Mouse (Mus musculus): ENCODE data around the gene Gm45062.

Gm45062 gene

DNA sequence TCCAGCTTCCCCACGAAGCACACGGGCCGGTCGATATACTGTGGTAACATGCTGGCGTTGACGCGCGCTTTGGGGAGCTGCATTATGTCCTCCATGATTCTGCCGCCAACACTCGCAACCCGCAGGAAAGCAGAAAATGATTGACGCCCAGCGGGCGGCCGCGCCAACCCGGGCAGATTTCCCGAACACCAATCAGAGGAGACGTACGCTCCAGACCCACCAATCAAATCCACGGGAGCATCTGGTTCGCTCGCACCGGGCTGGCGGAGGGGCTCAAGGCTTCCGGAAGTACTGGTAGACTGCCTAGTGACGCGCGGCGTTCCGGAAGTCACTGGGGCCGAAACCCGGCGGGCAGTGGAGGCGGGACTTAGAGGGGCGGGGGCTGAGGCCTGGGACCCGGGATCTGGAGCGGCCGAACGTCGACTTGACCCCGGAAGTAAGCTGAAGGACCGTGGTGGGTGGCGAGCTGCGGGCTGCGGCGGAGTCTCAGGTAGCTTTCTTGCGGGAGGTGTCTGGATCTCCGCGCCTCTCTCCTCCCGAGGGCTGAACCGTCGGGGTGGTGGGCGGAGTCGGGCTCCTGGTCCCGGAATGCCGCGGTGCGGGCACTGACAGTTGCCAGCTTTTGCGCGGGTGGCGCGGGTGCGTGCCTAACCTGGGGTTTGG, at the start of gene Gm45062, which contains the start of the genes Rpa3 and Umad1:
TSS of gene Gm45062 (plus strand) at position 447 of the 663 bp plus-strand sequence.
TSS of gene Rpa3 (minus strand) at position 170 of the 663 bp plus-strand sequence.
TSS of gene Umad1 (plus strand) at position 285 of the 663 bp plus-strand sequence.
- in situ Hi-C loops (cut with MboI, MseI), result no loop called here

DNA sequence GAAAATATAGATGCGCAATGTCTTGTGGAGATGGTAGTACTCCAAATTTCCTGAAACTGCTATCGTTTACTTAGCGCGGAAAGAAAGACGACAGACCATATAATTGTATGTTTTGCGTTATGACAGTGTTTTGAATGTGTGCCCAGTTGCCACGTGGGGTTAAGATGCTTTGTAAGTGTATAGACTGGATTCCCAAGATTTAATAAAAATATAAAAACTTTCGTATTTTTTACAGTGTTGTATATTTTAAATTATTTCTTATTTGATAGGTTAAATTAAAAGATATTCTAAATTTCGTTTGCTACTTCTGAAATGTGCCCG, 49.4 kb upstream of the Gm45062 start:
- in situ Hi-C loops (cut with MboI, MseI), result no loop called here

DNA sequence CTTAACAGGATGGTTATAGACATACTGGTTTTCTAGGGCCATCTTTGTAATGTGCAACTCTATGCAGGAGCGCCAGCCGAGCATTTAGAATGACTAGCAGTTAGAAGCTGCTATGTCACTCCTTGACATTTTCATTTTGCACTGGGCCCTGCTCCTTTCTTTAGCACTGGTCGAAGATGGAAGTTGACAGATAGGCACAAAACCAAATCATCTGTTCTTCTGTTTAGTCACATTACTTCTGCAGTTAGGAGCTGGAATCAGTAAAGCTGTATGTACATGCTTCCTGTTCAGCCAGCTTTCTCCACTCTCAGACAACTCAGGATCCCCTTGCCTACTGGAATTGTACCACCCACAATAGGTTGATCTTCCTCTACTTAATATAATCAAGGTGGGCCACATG, 48.6 kb upstream of the Gm45062 start:
- in situ Hi-C loops (cut with MboI, MseI), result no loop called here

DNA sequence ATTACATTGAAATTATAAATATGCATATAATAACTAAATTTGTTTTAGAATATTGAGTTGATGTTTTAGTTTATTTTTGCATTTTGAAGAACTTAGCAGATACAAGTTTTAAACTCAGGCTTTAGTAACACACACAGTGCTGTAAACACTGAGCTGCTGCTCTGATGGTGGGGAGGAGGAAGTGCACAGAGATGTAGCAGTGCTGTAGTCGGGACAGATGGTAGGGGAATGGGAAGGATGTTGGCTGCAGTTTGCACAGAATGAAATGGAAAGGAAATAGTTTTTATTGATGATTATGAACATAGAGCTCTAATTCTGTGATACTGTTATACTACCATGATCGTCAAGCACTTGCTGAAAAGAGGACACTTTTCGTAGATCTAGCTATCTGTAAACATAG, 32.2 kb upstream of the Gm45062 start:
- in situ Hi-C loops (cut with MboI, MseI), result no loop called here

DNA sequence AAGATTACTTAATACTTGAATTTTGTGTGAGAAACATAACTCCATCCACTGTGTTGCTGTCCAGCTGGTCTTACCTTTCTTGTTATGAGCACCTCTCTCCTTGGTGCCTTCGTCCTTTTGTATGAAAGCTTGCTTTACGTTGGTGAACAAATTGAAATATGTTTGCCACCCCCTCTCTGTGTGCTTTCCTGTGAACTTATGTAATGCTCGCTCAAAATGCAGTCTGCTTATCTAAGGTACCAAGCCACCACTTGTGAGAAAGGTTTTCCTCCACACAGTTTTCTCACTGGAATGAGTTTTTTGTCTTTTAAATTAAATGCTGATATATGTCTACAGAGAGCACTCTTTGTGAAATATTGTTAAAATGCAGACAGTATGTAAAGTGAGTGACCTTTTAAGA, 30.7 kb upstream of the Gm45062 start:
- in situ Hi-C loops (cut with MboI, MseI), result no loop called here

DNA sequence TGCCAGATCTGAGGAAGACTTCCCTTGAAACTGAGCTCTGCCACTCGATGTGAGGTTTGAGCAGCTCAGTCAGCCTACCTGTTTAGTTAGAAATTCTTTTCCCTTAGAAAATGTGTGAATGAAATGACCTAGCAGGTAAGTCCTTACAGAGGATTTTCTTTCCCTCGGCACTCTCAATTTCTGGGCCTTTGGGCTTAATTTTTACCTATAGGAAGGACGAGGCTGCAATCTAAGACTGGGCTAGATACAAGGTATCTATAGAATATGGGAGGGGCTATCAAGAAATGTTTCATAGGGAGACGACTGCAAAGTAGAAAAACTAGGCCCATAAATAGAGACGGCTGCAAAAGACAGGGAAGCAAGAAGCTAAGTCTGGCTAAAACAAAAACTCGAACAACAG, 934 bp upstream of the Gm45062 start:
- in situ Hi-C loops (cut with MboI, MseI), result no loop called here

DNA sequence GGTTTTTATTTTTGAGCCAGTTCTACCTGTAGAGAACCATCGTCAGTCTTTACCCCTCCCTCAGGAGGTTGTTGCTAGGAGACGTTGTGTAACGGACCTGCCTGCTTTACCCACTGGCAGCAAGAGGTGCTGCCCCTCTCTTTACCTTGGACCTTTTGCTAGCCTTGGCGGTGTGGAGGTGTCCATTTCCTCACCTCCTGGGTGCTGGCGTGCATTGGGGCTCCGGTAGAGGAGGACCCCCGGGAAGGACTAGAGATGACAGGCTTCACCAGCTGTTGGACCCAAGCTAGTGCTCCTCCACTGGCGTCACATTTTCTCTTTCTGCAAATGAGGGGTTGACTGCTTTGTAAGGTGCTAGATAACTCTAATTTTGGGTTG, 406 bp downstream of the Gm45062 start:
- in situ Hi-C loops (cut with MboI, MseI), result no loop called here

DNA sequence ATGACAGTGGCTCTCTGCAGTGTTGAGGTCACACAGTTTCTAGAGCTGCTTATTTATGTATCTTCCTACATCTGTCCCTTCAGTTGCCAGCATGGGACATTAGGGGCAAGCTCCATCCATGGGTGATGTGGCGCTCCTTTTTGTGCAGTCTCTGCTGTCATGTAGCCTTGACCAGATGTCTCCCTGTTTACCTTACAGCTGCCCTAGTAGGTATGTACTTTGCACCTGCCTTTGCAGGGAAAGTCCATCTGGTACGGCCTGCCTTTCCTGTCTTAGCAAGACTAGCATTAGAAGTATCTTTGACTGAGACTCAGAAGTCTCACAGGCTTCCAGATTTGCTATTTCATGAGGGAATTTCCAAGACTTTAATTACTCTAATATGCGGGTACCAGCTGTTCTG, 11.8 kb downstream of the Gm45062 start:
- in situ Hi-C loops (cut with MboI, MseI), result no loop called here

DNA sequence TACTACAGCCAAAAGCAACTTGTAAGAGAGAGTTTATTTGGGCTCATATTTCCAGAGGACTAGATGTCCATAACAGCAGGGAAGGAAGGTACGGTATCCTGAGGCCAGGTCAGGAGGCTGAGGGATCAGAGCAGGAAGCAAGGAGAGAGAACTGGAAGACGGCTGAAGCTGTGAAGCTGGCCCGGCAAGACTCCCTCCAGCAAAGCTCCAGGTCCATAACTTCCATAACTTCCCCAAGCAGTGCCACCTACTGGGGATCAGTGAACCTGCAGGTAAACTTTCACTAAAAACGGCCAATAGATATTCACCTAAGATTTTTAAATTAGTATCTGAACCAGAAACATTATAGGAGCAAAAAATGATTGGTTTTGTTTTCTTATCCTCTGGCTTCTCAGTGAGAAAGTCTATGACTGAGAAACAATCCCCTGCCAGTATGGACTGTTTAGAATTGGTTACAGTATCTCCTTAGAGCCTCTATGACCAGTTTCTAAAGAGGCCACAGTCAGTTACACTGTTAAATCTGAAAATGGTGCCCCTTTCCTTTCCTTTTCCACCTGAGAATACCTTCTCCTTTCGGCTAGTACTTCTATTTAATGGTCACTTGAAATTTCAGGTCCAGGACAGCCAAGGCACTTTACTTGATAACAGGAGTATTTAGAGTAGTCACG, 15.3 kb downstream of the Gm45062 start:
- in situ Hi-C loops (cut with MboI, MseI), result loop anchor here (5.0 kb wide), 1 partner anchor 143 kb away; no protein-coding TSS in a partner anchor

DNA sequence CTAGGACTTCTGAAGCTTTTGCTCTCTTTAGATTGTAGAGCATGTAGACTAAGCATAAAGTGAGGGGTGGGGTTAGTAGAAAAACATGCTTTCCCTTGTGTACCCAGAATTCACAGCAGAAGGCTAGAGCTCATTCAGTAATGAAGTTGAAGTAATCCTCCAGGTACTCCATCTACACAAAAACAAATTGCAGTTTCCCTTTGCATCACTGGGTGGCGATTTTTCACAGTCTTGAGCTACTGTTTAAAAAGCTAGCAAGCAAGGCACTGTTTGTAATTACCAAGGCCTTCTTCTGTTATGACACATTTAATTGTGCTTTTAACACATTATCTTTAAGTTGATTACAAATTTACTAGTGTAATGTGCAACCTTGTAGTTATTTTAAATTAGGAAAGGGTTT, 15.8 kb downstream of the Gm45062 start:
- in situ Hi-C loops (cut with MboI, MseI), result loop anchor here (5.0 kb wide), 1 partner anchor 142 kb away; no protein-coding TSS in a partner anchor

DNA sequence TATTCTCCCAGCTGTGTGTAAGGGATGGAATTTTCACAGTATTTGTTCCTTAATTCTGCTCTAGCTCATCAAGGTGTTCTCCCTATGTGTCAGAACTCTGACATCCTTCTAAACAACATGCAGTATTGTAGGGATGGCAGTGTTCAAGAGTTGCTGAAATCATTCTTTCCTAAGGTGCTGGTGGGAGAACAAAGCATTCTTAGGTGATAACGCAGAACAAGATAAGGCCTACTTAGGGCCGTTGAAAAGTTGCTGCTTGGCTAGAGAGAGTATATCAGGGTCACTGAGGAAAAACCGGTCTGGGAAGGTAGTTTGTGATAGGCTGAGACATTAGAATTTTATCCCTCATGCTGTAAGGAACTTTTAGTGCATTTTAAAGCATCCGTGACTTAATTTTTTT, 17.2 kb downstream of the Gm45062 start:
- in situ Hi-C loops (cut with MboI, MseI), result loop anchor here (5.0 kb wide), 1 partner anchor 141 kb away; no protein-coding TSS in a partner anchor

DNA sequence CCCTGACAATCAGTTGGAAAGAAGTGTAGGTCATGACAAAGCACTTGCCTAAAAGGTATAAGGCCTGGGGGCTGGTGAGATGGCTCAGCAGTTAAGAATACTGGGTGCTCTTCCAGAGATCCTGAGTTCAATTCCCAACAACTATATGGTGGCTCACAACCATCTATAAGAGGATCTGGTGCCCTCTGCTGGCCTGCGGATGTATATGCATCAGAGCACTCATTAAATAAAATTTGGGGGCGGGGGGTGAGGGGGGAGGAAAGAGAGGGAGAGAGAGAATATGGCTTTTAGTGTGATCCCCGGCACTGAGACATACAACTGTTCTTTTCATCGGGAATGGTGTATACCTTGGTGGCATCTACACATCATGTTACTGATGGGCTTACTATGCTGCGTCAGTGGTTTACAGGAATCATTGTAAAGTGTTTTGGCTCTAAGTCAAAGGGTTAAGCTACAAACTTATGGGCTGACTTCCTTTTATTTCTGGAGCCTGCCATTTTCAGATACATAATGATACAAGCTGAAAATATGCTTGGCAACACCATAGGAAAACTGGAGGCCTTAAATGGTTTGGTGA, 19.3 kb downstream of the Gm45062 start:
- in situ Hi-C loops (cut with MboI, MseI), result loop anchor here (5.0 kb wide), 1 partner anchor 139 kb away; no protein-coding TSS in a partner anchor

DNA sequence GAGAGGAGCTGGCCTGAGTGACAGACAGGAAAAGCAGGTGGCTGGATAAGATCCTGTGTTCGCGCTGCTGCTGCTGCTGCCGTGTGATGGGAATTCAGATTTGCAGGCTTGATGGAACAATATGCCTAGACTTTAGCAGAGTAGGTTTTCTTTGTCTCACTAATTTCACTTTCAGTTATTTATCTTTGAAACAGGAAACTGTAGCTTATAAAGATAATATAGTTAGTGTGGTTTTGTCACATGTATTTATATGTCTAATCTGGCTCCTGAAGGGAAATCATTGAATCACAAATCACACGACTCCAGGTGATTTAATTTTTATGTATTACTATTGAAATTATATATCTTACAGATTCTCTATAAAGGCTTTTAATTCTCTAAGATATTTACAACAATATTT, 24.0 kb downstream of the Gm45062 start:
- in situ Hi-C loops (cut with MboI, MseI), result loop anchor here (5.0 kb wide), 1 partner anchor 454 kb away; no protein-coding TSS in a partner anchor

DNA sequence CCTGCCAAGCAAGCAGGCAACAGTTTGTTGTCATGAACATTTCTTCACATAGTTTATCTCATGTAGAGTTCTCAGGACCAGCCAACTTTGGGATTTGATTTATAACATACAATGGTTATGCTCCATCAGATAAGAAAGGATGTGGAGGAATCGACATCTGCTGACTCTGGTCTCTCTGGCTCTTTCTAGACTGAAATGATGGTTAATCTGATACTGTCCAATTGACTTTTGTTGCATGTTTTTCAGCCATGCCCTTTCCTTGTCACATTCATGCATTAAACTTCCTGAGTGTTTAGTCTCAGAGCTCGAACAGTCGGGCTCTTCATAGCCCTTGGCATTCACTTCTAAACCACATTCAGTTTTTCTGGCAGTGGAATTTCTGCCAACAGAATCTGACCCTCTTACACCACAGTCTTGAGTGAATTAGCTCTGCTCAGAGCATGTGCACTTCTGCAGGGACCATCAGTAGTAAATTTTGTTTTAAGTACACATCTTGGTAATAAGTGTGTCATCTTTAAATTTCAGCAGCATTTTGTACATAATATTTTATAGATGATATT, 26.2 kb downstream of the Gm45062 start:
- in situ Hi-C loops (cut with MboI, MseI), result no loop called here

DNA sequence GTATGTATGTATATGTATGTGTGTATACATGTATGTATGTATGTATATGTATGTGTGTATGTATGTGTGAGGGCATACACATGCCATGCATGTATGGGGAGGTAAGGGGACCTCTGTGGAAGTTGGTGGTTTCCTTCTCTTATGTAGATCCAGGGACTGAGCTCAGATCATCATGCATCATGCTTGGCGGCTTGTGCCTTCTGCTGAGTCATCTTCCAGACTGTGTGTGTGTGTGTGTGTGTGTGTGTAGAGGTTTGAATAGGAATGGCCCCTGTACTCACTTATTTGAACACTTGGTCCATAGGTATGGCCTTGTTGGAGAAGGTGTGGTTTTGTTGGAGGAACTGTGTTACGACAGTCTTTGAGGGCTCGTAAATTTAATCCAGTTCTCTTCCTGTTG, 26.9 kb downstream of the Gm45062 start:
- in situ Hi-C loops (cut with MboI, MseI), result no loop called here

DNA sequence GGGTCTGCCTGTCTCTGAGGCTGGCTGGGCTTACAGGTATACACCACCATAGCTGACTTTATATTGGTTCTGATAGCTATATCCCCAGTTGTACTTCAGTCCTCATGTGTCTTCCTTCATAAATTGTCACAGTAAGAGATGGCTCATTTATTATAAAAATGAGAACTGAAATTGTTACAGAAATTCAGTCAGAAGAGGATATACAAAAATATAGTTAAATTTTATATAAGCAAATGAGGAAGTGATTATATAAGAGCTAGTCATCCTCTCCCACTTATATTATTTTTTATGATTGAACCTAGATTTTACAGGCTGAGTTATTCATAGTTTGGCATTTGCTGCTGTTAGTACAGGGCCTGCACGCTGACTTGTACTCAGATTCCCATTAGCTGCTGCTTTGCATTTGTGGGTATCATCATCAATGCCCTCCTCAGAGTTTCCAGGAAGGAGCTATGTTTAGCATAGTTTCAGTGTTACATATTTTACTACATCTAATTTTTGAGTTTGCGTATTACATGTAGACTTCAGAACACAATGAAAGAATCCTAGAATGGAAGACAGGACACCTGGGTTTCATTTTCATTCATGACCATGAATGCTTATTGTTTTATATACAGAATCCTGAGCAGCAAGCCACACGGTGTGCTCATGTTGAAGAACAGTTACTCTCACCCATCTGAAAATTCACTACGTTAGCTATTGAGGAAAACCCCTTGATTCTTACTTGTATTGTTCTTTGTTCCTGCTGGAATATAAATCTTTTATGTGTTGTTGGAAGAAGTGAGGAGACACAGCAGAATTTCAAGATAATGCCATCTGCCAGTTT, 29.7 kb downstream of the Gm45062 start:
- in situ Hi-C loops (cut with MboI, MseI), result no loop called here

DNA sequence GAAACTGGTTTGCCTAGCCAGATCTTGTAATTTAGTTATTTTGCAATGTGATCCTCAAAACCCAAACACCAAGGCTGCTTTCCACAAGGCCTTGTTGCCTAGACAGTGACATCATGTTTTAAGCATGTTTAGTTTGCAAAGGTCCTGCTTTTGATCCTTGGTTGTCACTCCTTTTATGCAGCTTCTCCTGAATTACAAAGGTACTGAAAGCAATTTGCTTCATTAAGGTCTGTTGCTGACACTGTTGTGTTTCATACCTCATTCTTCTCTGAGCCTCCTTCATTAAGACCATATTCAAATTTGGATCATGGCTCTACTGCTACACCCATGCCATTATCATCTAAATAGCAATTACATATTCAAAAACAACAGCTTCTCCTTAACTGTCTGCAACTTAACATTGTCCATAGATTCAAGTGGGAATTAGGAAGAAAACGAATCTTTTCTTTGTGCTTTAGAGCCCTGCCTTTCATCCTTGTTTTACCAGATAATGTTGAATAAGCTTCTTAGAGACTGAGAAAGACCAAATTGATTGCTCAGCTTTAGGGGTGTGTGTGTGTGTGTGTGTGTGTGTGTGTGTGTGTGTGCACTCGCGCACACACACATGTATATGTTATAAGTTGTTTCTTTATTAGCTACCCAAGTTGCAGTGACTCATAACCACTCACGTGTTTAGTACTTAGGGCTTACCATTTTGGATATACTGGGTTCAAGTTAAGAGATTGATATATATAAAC, 35.0 kb downstream of the Gm45062 start:
- in situ Hi-C loops (cut with MboI, MseI), result no loop called here

DNA sequence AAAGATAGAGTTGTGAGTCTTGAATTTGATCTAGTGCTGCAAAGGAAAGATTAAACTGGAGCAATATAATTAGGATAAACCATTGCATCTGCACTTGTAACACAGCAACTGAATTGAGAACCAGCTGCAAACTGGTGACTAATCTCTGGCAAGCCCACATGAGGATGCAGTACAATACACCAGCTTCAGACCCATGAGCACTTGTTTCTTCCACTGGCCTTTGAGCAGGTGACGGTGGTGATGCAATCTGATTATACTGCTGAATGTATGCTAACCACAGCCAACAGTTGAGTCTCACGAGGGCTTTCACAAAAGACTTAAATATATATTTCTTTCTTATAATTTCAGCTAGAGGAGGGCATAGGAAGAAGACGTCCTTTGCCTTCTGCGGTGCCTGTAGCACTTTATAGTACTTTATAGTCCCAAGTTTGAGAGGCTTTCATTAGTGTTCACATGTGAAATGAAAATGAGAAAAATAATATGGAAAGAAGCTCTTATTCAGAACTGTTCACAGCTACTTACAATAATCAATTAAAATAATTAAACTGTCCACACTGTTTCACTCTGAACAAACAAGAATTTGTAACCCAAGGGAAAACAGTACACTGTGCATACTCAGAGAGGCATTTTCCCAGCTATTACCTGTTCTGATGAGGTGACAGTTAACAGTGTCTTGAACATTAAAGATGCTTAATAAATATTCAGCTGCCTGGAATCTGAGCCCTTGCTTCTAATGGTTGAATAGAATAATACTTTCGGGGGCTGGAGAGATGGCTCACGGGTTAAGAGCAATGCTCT, 40.0 kb downstream of the Gm45062 start:
- in situ Hi-C loops (cut with MboI, MseI), result no loop called here

DNA sequence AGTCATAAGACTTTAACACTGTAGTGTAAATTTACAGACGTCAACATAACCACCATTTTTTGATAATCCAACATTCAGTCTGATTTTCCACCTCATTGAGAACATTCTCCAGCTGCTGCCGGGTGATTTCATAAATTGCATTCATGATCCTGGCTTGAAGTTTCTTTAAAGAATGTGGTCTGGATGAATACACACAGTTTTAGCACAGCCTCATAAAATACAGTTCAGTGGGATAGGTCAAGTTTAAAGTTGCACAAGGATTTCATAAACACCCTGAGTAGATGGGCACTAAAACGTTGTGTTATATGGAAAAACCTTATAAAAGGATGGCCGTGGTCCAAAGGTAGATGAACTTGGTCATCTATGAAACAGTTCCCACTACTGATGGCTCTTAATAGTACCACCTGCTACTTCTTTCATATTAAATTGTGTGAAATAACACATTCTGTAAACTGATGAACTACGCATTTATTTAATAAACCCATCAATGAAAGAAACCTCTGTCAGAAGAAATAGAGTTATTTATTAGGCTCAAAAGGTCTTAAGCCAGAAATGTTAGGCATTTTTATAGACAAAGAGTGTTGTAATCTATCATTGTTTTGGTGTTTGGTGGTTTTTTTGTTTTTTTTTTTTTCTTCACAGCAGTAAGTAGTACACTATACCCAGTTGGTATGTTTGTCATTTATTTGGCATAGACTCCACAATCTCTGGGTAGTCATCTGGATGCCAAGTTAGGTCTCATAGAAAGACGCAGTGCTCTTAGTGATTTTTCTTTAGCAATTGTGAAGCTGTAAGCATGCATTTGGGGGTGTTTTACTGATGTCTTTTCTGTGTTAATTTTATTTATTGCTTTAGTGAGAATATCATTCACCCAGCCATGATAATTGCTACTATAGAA, 48.9 kb downstream of the Gm45062 start:
- in situ Hi-C loops (cut with MboI, MseI), result no loop called here

Data from regulatory T cell (primary cell).